8 mouse cellular contexts compared by ENCODE assay signal in genomic region chr1:61638347-61639111, GRCm38 (mm10). TPM values are rescaled to one million over a fixed set of nuclear protein-coding genes. Genes with fewer than 3 reads are reported as not detected.
DNase-seq lines count a peak whose midpoint lies in the region; ATAC-seq lines count a peak whose summit lies in the region.

Gene Pard3b (plus strand): TSS chr1:61638824.

- 0 out of 2 replicates have a peak, but pooled peaks cover 4% of the 10 kb centered on the region for H3K4me1 ChIP-seq in hindbrain, embryonic 14.5 days (replicated peaks; ENCODE audit: control insufficient read depth, insufficient read depth, low read length)

- peaks cover 12% of the 10 kb centered on the region; the same call in 1 of the 2 replicates for H3K27me3 ChIP-seq in hindbrain, embryonic 14.5 days (ENCODE audit: control insufficient read depth, insufficient read depth, low read length)

- H3K4me2 ChIP-seq in hindbrain, embryonic 14.5 days (replicated peaks) = peak within 1 kb of the TSS; percentile 96

- no peaks in the 10 kb centered on the region for H3K79me2 ChIP-seq in macrophage (ENCODE audit: inconsistent target)

- H3K27ac ChIP-seq in hindbrain, embryonic 14.5 days = no peak within 1 kb of the TSS
- H3K27ac ChIP-seq in macrophage = no peak within 1 kb of the TSS

- H3K9ac ChIP-seq in hindbrain, embryonic 14.5 days = peak within 1 kb of the TSS; percentile 73

- no peaks in the 10 kb centered on the region for H3K36me3 ChIP-seq in hindbrain, embryonic 14.5 days (replicated peaks; ENCODE audit: control insufficient read depth, insufficient read depth)
- H3K36me3 ChIP-seq in macrophage (ENCODE audit: inconsistent target) = no peaks in the 10 kb centered on the region

- peak; percentile 18 for DNase-seq in WW6 (ENCODE audit: low read depth, low spot score)
- DNase-seq in cerebellum, postnatal 36 days = peak; percentile 10 to 21
- peak; percentile 32 to 55 for DNase-seq in gastrocnemius, adult 8-10 months (ENCODE audit: low spot score in 2 of 2)
- DNase-seq in hindbrain, embryonic 14.5 days (ENCODE audit: low spot score) = peak; percentile 66
- DNase-seq in left cerebral cortex, adult 18-20 months (ENCODE audit: low spot score in 2 of 2) = peak; percentile 19 to 24
- peak; percentile 44 to 64 for DNase-seq in right cerebral cortex, postnatal 10 days (ENCODE audit: low spot score in 2 of 2)

- H3K9me3 ChIP-seq in hindbrain, embryonic 14.5 days (ENCODE audit: control insufficient read depth, low read length) = no peaks in the 10 kb centered on the region

- ATAC-seq in hindbrain, embryonic 14.5 days (ENCODE audit: low FRiP score) = peak; percentile 89
- no peak for ATAC-seq in erythroid progenitor cell, adult 5-6 weeks (replicated peaks; ENCODE audit: low FRiP score, poor library complexity, severe bottlenecking)

- 1% methylated on average over 59 of the region's 60 CpGs for WGBS in hindbrain, embryonic 14.5 days
- 3% methylated on average over 59 of the region's 60 CpGs for WGBS in macrophage (ENCODE audit: missing documents)

- H3K4me3 ChIP-seq in hindbrain, embryonic 14.5 days (replicated peaks; ENCODE audit: low read length) = peak within 1 kb of the TSS; percentile 87
- peak within 1 kb of the TSS; percentile 24; the same call in 1 of the 2 replicates for H3K4me3 ChIP-seq in macrophage (ENCODE audit: inconsistent target)

RNA-seq across cellular contexts. Expression of gene Pard3b, which starts in this region (rescaled TPM):
- 1 to 10 TPM; 4.6 to 6.6 (median 5.1) TPM for total RNA-seq in gastrocnemius, adult 8-10 months (2022)
- 10.7 and 12.3 TPM in 2 replicates for polyA plus RNA-seq in hindbrain, embryonic 14.5 days (2014; fragmentation: Nextera tagmentation; extraction: Ambion mirVana)
- total RNA-seq in left cerebral cortex, adult 18-20 months (2021) = 1 to 10 TPM; 3.1 to 3.7 TPM
- 1 to 10 TPM in 15 of 26 experiments, under 1 TPM in 8, not detected in 3; 0.26 to 3.2 (median 1.3) TPM for total RNA-seq in macrophage (2018; cell fraction: chromatin; rRNA removed)
- under 1 TPM; under 0.01 to 0.22 (median 0.09) TPM for total RNA-seq in macrophage (2018; cell fraction: cytosol; rRNA removed)
- 1 to 10 TPM in 4 of 26 experiments, under 1 TPM in 21, not detected in 1; 0.10 to 2.5 (median 0.50) TPM for total RNA-seq in macrophage (2018; cell fraction: nucleus; rRNA removed)
- 0.04 to 0.20 TPM (median 0.11 TPM) in 3 replicates for polyA plus RNA-seq in macrophage (2018)
- 1.3 TPM in 1 of 2 replicates, not detected in the other for total RNA-seq in erythroid progenitor cell, adult 5-6 weeks (2015; ENCODE audit: low replicate concordance)
- 0.26 TPM in 1 of 2 replicates, not detected in the other for total RNA-seq in erythroid progenitor cell, adult 5-6 weeks (2017; ENCODE audit: low replicate concordance)

Comparison
In these comparisons a context has a peak if more than half of its experiments do, and no peak if none do; other contexts are left out.
1. DNase-seq: peak in every context shown above with its lines; median percentile 66 in hindbrain, embryonic 14.5 days; 54 in right cerebral cortex, postnatal 10 days; 44 in gastrocnemius, adult 8-10 months; 22 in left cerebral cortex, adult 18-20 months; 18 in WW6; 16 in cerebellum, postnatal 36 days.